Mouse (Mus musculus) thymus, adult 2 months (tissue): ENCODE results near the gene Hectd1.

Experiments used
- CTCF ChIP-seq: fragments of 200-500 bp; IDR thresholded peaks from 2 replicates; pipeline ENCODE4 v1.5.1; 2012; ENCODE audit warnings: mild to moderate bottlenecking, control low read depth, low read length, moderate library complexity, borderline replicate concordance; ENCODE audit not compliant: control insufficient read depth, poor library complexity, insufficient read depth; ENCODE audit errors: extremely low read depth
- POLR2A ChIP-seq: fragments of 200-500 bp; IDR thresholded peaks from 2 replicates; pipeline ENCODE4 v1.6.1; 2012; ENCODE audit warnings: mild to moderate bottlenecking, low read length, control low read depth, moderate library complexity; ENCODE audit not compliant: control insufficient read depth, poor library complexity, insufficient read depth; ENCODE audit errors: extremely low read depth

- TF ChIP-seq CTCF: no peak
- TF ChIP-seq POLR2A: no peak
These were observed 34.0 kb upstream of the Hectd1 start for GRCm38 (mm10) chr12:51863116-51864002.
